Mouse (Mus musculus) yolk sac, embryonic 10.5 days (tissue): ENCODE results near the gene D1Pas1.

Experiments
- DNase-seq: peaks from one replicate; pipeline ENCODE4 v3.0.0-alpha.2; 2017; ENCODE audit warnings: low spot score

Gene D1Pas1

DNA sequence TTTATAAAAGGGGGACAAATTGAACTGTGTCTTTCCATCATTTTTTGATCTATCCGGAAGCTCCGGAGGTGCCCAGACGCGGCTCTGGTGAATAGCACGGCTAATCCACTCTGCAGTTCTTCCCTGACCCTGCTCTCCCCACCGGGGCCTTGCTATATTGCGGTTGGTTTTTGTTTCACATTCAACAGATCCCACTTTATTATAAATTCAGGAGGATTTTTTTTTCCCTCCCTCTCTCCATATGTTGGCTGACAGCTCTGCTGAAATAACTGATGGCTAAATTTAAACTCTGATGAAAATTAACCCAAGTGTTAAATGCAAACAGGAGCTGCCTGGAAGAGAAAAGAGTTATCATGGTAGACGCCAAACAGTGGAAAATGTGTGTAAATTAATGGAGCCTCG is 21.1 kb downstream of the D1Pas1 start:
- DNase-seq, result no peak

DNA sequence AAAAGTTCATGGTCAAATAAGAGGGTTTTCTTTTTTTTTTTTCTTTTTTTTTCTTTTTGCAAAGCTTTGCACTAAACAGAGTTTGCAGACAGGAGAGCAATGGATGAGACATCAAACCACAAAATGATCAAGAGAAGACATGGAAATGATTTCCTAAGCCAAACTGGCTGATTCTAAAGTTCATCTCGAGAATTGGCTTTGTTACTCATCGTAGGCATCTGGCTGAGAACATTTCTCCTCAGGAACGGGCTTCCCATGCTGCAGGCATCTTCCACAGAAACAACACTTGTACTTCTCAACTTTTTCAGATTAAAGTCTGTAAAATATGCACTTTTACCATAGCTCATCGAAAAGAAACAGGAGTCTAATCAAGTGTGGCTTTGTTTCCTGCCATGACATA is 21.6 kb downstream of the D1Pas1 start:
- DNase-seq, result no peak

DNA sequence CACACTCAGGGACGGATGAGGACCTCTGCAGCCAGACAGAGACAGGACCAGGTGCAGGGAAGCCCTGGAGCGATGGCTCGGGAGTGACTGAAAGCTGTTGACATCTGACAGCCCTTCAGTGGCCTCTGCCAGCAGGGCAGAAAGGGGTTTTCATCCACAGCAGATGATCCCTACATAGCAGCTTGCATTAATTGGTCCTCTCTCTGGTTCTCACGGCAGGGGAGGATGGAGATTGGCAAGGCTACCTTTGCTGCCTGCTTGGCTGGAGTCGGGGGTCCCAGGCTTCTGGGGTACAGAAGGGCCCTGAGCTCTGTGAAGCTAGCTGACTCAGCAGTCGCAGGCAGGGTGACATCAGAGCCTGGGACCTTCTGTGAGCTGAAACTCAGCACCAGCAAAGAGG is 24.3 kb downstream of the D1Pas1 start:
- no peak for DNase-seq

DNA sequence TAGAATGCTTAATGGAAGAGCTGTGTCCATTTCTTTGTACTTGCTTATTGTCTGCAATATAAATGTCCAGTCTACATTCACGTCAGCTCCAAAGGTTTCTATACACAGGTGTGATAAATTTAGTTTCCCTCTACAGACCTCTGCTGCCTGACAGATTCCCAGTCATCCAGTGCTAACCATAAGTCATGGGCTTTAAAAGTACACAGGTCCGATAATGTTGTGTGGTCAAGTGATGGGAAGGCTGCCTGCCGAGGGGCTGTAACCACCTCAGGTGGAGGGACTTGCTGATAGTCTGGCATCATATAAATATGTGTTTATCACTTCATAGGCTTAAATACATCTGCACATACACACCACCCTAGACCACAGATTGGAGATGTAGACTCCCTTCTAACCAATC is 24.9 kb downstream of the D1Pas1 start:
- DNase-seq, result no peak

DNA sequence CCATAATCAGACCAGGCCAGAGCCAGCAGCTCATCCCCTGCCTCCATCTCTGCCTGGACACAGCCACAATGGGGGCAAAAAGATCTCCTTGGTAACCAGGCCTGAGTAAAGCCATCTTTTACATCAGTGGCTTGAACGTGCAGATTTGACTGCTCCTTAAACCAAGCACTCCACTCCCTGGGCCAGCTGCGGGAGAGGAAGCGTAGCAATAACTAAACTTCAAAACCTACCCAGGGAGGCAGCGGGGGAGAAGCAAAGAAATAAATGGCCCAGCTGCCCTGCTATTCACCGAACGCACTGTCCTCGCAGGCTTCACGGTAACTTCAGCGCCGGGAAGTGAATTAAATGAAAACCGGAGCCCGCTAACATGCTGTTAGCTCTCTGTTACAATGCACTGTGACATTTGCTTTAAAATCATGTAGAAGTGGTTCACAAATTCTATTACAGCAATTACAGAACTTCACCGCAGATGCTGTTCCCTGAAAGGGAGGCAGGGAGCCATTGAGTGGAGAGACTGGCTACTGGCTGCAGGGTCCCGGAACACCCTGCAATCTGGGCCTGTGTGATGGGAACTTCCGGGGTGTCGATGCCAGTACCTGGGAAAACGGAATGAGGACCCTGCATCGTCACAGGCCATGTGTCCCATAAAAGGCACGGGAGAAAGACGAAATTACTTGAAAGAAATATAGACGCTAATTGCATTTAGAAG is 30.5 kb downstream of the D1Pas1 start:
- DNase-seq, result no peak

DNA sequence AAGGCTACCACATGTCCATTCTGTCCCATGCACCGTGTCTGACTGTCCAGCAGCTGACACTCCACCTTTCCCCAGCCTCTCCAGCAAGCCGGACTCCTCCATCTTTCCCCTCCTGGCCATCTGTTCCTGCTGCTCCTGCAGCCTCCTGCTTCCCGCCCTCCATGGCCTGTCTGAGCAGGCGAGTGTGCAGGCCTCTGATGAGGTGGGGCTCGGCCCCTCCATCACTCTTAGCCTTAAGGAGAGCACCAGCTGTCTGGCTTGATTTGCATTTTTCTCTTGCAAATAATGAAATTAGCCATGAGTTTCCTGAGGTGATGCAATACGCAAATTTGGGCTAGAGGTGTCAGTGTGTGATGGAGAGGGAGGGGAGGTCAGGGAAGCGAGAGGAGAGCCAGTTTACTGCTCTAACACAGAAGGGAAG is 36.2 kb downstream of the D1Pas1 start:
- DNase-seq, result no peak

DNA sequence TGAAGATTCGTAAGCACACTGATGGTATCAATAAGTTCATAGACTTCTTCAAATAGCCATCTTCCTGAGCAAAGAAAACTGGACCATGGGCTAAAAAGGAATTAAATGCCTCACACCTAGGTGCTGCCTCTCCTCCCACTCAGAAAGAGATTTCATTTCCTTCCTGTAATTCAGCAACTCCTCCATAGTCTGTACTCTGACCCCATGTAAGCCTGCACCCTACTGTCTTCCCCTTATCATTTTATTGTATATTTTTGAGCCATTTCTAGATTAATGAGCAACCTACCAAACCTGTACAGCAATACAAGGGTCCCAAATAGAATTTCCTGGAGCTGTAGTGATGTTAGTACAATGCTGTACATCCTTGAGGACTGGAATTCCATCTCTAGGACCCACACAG is 37.1 kb downstream of the D1Pas1 start:
- no peak for DNase-seq

DNA sequence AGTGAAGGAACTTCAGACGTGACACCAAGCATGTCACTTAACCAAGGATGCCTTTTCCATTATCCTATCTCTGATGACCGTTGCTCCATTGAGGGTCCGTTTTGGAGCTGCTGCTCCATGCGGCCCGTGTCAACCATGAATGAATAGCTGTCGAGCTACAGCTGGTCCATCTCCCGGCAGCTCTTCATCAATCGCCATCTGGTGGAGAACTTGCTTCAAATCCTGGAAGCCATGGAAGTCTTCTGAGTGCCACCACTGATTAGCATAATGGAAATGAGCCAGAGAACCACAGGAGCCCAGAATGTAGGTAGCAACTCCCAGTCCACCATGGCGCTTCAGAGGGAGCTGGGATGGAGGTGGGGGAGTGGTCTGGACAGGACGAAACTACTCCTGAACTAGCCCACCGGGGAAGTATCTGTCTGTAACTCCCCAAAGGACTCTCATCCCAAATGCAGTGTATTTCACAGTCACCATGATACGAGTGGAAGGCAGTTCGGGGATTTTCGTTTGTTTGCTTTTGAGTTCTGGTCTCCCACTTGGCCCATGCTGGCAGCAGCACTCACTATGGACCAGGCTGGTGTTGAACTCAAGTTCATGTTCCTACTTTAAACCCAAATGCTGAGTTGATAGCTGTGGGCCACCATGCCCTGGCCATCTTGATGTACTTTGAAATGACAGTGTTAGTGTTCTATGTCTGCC is 39.2 kb downstream of the D1Pas1 start:
- no peak for DNase-seq

DNA sequence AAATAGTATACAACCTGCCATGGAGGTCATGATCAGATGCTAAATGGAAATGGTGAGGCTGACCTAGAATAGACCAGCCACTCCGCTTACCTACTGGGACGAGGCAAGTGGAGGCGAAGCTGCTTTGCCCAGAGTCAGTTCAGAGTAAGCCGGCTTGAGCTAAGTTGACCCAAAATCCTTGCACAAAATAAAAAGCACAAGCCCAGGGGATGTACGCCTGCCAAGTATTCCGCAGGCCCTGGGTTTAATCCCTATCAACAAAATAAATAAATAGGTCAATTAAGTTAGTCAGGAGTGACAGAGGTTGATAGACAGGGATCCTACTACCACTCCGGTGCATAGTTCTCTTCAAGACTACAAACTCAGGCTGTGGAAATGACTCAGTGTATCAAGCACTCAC is 41.0 kb downstream of the D1Pas1 start:
- no peak for DNase-seq

DNA sequence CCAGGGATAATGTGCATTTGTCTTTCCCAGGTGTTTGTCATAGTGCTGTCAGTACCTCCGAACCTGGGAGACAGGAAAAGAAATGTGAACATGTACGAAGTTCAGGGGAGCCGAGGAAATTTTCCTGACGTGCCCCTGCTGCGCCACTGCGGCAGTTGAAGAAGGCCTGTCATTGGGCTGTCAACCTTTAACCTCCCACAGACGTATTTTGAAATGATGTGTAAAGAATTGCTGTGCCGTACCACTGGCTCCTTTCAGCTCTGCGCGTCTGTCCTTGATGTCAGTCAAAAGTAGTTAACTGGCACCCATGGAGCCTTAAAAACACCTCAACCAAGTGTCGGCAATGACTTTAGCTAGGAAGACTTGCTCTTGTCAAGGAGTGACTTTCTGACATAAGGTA is 42.9 kb downstream of the D1Pas1 start:
- no peak for DNase-seq

DNA sequence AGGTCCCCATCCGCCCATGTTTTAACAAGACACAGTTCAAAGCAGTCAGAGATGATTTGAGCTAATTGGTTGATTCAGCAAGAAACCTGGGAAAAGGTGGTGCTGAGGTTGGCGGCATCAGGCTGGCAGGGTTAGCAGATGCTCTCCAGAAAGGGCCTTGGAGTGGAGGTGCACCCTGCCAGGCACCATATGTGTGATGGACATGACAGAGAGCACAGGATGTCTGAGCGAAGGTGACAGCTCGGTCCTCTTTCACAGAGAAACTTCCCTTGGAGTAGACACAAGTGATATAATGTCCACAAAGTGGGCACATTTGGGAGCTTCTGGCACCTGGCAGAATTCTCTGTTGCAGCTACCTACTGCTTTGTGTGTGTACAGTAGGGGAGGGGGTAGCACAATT is 44.4 kb downstream of the D1Pas1 start:
- no peak for DNase-seq

DNA sequence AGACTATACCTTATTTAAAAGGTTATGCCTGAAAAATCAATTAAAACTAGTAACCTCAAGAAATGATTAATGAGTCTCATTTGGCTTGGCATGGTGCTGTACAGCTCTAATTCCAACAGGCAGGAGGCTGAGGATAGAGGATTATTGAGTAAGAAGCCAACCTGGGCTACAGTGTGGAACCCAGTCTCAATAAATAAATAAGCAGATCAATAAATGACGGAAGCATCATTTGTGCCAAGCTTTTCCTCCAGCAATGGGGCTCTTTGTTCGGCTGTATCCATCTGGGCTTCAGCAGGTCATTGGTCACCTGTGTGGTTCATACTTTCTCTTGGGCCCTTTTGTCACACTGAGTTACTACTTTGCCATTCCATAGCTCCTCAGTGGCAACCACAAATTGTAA is 46.9 kb downstream of the D1Pas1 start:
- no peak for DNase-seq

DNA sequence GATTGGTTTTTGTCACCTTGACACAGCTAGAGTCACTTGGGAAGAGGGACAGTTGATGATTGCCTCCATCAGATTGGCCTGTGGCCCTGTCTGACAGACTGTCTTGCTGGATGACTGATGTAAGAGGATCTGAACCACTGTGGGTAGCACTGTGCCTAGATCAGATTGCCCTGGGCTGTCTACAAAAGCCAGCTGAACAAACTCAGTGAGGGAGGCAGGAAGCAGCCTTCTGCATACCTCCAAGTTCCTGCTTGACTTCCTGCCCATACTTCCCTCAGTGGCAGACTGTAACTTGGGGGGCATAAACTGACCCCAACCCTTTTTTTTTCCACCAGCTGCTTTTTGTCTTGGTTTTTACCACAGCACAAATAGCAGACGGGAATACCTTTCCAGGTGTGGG is 48.5 kb downstream of the D1Pas1 start:
- no peak for DNase-seq

DNA sequence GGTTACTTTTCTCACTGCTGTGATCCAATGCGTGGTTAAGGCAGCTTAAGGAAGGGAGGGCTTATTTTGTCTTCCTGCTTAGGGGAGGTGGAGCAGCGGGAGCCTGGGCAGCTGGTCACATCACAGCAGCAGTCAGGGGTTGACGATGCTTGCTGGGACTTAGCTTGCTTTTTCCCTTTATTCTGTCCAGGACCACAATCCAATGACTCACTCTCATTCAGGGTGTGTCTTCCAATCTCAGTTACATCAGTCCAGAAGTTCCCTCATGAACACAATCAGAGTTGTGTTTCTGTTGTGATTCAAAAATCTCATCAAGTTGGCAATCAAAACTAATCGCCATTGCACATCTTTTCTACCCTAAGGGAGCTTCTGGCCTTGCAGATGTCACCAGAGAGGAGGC is 48.9 kb downstream of the D1Pas1 start:
- no peak for DNase-seq

DNA sequence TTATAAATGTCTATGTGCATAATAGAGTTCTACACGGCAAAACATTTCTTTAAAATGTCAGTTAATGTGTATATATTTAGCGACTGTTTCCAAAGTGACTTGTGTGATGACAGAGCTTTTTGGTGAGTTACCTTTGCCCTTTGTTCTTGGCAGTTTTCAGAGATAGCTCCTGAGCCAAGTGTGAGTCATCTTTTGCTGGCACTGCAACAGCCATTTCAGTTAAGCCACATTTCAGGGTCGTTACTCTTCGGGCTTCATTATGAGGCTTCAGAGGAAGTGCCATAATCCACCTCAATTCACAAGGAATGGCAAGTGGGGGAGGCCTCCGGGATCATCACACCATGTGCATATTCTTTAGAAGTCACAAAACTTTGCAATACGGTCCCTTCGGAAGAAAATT is 52.8 kb downstream of the D1Pas1 start:
- DNase-seq, result no peak
